Mouse (Mus musculus) ES-CJ7 (cell line): ENCODE results near the gene Eif3i.

Source experiments
- DNase-seq: peaks from one replicate; pipeline ENCODE4 v3.0.0; 2011; ENCODE audit warnings: low read depth, low spot score

Gene Eif3i

GRCm38 (mm10) chr4:129542592-129543141 is 57.8 kb downstream of the Eif3i start, which contains the start of gene Hdac1:
TSS of gene Hdac1 (minus strand) at chr4:129542713.
- DNase-seq = peak; percentile 97
